Mouse (Mus musculus): Measurements from ENCODE around the gene Il20.

The Il20 gene

DNA sequence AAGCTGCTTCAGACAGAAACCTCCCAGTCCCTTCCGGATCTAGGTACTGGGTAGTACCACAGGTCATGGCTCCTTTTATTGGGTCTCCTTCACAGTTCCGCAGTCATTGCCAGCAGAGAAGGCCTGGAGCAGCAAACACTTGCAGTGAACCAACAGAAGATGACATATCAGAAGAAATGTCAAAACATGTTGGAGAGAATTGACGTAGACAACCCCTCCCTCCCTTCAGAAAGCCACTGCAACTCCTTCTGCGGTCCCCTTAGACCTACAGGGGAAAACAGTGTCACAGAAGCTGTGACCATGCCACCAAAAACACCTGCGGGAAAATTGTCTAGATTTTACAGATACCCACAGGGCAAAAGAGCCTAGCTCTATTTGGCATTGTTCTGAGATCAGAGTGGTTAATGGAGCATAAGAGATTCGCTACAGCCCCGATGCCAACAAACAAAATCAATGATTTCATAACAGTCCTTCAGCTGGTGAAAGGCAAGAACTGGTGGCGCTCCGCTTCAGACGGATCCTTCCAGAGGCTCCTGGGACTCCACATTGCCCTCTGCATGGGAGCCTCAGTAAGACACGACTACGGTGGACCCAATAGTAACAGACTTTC lies at the start of gene Il20:
Gene Il20, minus strand, starts transcription at position 51 of the 610 bp plus-strand sequence.
- DNase-seq (ENCODE audit: inconsistent ontology term), result peak; percentile 66

- no peak for DNase-seq (ENCODE audit: inconsistent ontology term)
Measured at GRCm38 (mm10) chr1:130946920-130947319, 35.7 kb upstream of the Il20 start.

DNA sequence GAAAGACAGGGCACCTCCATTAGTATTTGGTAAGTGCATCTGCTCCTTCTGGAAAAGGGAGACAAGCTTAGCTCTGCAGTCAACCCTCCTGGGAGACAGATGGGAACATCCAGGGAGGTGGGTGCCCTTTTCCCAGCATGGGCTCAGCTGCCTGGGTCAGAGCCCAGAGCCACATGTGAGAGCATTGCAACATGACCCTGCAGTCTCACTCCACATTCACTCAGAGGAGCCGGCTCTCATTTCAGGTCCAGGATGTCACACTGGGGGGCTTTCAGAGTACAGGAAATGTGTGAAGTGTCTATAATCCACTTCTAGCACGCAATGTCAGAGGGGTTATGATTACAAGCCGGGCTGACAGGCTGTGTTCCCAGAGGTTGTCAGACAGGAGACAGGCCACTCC lies 30.6 kb upstream of the Il20 start:
- DNase-seq (ENCODE audit: inconsistent ontology term), result no peak

GRCm38 (mm10) chr1:130940065-130940687 lies 28.9 kb upstream of the Il20 start, which contains the start of gene Il19:
TSS of gene Il19 (minus strand) at chr1:130940115.
- DNase-seq (ENCODE audit: inconsistent ontology term), result no peak

DNA sequence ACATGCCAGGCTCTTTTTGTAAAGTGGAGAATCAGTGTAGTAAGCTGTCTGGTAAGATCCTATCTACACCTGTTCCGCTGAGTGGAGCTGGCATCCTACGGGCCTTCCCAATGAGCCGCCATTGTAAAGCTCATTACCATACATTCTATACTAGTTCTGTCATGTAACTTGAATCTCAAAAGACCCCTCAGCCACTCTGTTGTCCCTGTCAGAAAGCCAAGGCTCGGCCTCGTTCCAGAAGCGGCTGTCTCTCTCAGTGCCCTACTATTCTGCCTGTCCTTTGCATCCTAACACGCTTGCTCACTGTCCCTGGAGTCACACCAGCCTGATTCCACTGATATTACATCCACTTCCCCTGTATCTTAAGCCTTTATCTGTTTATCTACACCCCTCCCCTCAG lies 26.9 kb upstream of the Il20 start:
- DNase-seq (ENCODE audit: inconsistent ontology term), result no peak

DNA sequence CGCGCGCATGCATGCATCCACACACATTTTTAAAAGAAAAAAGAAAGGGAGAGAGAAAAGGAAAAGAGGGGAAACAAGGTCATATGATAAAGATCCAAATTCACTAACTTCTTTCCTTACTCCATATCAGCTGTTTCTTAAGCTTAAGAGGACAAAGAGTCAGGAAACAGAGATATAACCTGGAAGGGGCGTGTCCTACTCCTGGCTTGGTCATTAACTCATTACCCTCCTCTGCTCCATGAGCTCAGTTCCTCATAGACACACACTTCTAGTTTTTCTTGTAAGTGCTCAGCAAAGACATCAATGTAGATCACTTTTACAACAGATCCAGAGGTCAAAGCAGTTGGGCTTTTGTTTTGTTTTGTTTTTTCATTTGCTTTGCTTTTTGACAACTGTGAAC lies 25.9 kb upstream of the Il20 start:
- no peak for DNase-seq (ENCODE audit: inconsistent ontology term)

GRCm38 (mm10) chr1:130936351-130936750 lies 25.1 kb upstream of the Il20 start:
- DNase-seq (ENCODE audit: inconsistent ontology term), result no peak

DNA sequence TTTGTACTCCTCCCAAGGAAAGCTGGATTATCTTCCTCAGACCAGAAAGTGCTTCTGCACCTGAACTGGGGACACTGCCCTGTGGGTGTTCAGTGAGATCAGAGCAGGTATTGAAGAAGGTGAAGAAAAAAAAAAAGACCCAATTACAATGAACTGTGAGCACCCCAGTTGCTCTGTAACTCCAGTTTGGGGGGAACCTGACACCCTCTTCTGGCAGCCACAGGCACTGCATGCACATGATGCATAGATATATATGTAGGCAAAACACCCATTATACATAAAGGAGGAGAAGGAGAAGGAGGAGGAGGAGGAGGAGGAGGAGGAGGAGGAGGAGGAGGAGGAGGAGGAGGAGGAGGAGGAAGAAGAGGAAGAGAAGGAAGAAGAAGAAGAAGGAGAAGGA lies 15.2 kb upstream of the Il20 start:
- no peak for DNase-seq (ENCODE audit: inconsistent ontology term)

- DNase-seq (ENCODE audit: inconsistent ontology term), result peak; percentile 22
Measured at GRCm38 (mm10) chr1:130918323-130918980, 7.2 kb upstream of the Il20 start.

DNA sequence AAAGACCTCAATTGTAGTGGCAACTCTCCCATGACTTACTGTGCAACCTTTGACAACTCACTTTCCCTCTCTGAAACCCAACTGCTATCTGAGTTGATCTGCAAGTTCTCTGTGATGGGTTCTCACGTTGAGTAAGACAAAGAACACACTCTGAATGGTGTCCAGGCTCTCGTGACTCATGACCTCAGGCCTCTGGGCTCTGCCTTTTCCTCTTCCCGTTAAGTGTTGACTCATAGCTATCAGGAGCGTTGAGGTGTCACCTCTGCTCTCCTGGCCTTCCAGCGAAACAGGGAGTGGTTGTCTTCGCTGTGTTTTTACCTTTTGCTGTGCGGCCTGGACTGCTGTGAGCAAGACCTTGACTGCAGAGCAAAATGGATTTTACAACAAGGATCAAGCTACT lies 8.7 kb downstream of the Il20 start:
- no peak for DNase-seq (ENCODE audit: inconsistent ontology term)

DNA sequence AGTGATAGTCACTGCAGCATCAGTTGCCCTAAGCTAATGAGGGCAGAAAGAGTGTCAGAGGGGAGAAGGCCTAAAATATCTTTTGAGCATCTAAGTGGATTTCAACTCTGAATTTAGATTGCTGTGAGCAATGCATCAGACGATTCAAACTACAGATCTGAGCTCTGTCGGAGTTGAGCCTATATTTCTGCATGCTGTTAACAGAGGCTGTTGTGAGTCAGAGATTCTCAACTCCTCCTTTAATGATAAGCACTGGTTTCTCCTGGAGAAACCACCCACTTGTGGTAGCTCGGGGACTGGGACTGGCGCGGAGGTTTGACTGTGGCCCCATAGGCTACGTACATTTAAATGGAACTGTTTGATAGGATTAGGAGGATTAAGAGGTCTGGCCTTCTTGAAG lies 16.8 kb downstream of the Il20 start:
- DNase-seq (ENCODE audit: inconsistent ontology term), result no peak

- no peak for DNase-seq (ENCODE audit: inconsistent ontology term)
Measured at GRCm38 (mm10) chr1:130893329-130894040, 17.8 kb downstream of the Il20 start.

DNA sequence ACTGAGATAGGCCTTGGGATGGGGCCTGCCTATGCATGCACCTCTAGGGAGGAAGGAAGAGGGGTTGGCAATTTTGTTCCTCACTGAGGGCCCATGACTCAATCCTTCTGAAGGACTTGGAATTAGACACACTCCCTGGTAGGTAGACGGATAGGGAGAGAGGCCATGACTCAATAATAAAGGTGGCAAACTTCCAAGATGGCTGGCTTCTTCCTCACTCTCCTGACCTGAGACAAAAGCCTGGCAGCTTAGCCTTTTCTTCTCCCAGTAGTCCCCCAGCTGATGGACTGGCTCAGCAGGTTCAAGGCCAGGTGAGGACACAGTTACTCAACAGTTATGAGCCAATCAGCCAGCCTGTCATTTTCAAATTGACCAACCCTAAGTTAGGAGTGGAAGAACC lies 18.8 kb downstream of the Il20 start:
- peak; percentile 27 for DNase-seq (ENCODE audit: inconsistent ontology term)

DNA sequence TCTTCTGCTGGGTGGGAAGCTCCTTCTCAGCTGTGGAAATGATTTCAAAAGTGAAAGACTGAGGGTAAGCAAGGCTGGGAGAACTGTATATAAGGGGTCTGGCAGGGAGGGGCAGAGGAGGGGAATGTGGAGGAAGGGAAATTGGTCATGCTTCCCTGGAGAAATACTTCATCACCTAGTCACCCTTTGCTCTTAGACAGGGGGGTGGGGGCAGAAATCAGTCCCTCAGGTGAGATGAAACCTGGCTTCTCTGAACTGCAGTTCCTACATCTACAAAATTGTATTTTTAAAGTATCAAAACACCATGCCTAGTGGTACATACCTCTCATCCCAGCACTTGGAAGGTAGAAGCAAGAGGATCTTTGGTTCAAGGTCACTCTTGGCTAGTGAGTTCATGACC lies 23.9 kb downstream of the Il20 start, which contains the start of gene Il24:
Gene Il24, minus strand, starts transcription at position 101 of the 400 bp plus-strand sequence.
- DNase-seq (ENCODE audit: inconsistent ontology term), result no peak

DNA sequence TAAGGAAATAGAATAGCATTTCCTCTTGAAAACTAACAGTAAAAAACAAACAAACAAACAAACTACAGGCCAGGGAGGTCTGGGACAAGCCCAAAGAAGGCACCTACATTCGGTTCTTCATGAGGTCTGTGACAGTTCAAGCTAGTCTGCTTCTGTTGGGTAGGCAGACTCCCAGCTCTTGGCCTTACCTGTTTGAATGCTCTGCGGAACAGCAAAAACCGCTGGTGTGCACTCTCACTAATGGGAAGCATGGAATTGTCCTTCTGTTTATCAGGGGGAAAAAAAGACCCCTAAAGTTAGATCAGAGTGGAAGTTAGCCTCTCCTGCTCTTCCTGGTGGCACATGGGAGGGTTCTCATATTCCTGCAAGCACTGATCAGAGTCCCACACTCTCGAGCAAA lies 28.1 kb downstream of the Il20 start:
- DNase-seq (ENCODE audit: inconsistent ontology term), result no peak

DNA sequence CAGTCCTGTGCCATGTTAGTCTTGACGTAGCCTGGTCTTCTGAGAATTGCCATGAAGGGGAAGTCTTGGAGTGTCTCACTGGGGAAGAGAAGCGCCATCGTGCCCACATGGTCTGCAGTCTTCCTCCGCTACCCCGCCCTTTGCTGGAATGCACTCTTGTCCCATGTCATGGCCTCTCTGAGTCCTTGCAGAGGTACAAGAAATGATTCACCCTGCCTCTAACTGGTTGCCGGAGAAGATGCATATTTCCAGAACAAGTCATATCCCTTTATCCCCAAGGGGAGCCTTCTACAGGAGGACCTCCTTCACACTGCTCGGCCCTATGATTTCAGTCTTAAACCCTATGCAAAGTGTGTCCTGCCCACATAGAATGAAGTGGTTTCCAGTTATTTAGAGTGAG lies 31.3 kb downstream of the Il20 start:
- no peak for DNase-seq (ENCODE audit: inconsistent ontology term)

GRCm38 (mm10) chr1:130877889-130878614 lies 33.2 kb downstream of the Il20 start:
- peak; percentile 46 for DNase-seq (ENCODE audit: inconsistent ontology term)

GRCm38 (mm10) chr1:130876931-130877509 lies 34.2 kb downstream of the Il20 start:
- peak; percentile 48 for DNase-seq (ENCODE audit: inconsistent ontology term)

GRCm38 (mm10) chr1:130875910-130876309 lies 35.3 kb downstream of the Il20 start:
- peak; percentile 20 for DNase-seq (ENCODE audit: inconsistent ontology term)

DNA sequence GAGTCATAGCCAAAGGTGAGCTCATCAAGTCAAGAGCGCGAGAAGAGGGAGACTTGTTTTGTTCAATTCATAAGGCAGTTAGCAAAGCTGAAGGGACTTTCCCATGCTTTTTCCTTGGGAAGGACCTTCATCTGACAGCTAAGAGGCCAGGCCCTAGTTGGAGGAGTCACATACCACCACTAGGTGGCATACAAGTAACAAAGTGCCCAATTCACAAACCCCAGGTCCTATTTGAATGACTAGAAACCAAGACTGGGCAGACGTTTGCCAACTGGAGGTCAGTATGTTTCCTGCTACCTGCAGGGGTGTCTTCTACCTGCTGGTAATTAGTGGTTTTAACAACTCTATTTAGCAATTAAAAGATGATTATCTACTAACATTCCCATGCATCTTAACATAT lies 36.1 kb downstream of the Il20 start:
- DNase-seq (ENCODE audit: inconsistent ontology term), result no peak

DNA sequence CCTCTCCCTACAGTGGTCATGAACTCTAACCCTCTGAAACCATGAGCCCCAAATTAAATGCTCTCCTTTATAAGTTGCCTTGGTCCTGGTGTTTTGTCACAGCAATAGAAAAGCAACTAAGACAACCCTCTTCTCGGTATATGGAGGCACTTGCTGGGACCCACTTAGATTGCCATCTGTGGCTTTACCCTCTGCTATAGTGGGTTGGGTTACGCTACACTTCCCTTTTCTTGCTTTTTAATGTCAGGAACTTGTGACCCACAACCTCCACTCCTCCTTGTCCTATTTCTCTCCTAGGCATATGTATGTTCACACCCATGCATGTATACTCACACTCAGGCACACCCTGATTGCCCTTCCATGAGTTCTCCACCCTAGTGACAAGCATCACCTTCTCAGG lies 38.3 kb downstream of the Il20 start:
- DNase-seq (ENCODE audit: inconsistent ontology term), result no peak

All from Muller cell, postnatal 12 days (primary cell).